Mouse (Mus musculus) ZHBTc4 (cell line): ENCODE data around the gene Caskin2.

ENCODE experiments used
- DNase-seq: peaks from one replicate; pipeline ENCODE4 v3.0.0-alpha.2; 2011; ENCODE audit warnings: low read depth, low spot score

The Caskin2 gene

GRCm38 (mm10) chr11:115831518-115831917, 18.1 kb upstream of the Caskin2 start:
- peak; percentile 59 for DNase-seq

GRCm38 (mm10) chr11:115830550-115831325, 17.3 kb upstream of the Caskin2 start:
- DNase-seq: peak; percentile 94

- DNase-seq: no peak
Measured at GRCm38 (mm10) chr11:115829036-115829435, 15.6 kb upstream of the Caskin2 start.

GRCm38 (mm10) chr11:115827624-115828023, 14.2 kb upstream of the Caskin2 start:
- DNase-seq: no peak

- DNase-seq: peak; percentile 51
Measured at GRCm38 (mm10) chr11:115826487-115826886, 13.0 kb upstream of the Caskin2 start.

- no peak for DNase-seq
Measured at GRCm38 (mm10) chr11:115824813-115825212, 11.4 kb upstream of the Caskin2 start.

- peak; percentile 97 for DNase-seq
Measured at GRCm38 (mm10) chr11:115823774-115824740, 10.6 kb upstream of the Caskin2 start, which contains the start of gene Llgl2. Llgl2 (plus strand) TSS chr11:115824049.

GRCm38 (mm10) chr11:115821001-115821400, 7.6 kb upstream of the Caskin2 start:
- no peak for DNase-seq

- DNase-seq: no peak
Measured at GRCm38 (mm10) chr11:115819915-115820623, 6.6 kb upstream of the Caskin2 start.

- no peak for DNase-seq
Measured at GRCm38 (mm10) chr11:115817331-115817730, 3.9 kb upstream of the Caskin2 start.

- DNase-seq: peak; percentile 92
Measured at GRCm38 (mm10) chr11:115814605-115815450, 1.4 kb upstream of the Caskin2 start, which contains the start of gene Tsen54. Tsen54 (plus strand) TSS chr11:115814724.

GRCm38 (mm10) chr11:115812533-115813420, 662 bp downstream of the Caskin2 start:
- DNase-seq: peak; percentile 65

GRCm38 (mm10) chr11:115812095-115812494, 1.3 kb downstream of the Caskin2 start:
- DNase-seq: no peak

GRCm38 (mm10) chr11:115811381-115812093, 1.9 kb downstream of the Caskin2 start:
- no peak for DNase-seq

- no peak for DNase-seq
Measured at GRCm38 (mm10) chr11:115810377-115810776, 3.1 kb downstream of the Caskin2 start.

- DNase-seq: no peak
Measured at GRCm38 (mm10) chr11:115809311-115809781, 4.1 kb downstream of the Caskin2 start.

GRCm38 (mm10) chr11:115808696-115809310, 4.6 kb downstream of the Caskin2 start:
- no peak for DNase-seq

- DNase-seq: peak; percentile 56
Measured at GRCm38 (mm10) chr11:115807971-115808370, 5.5 kb downstream of the Caskin2 start.
